Mouse (Mus musculus) T-helper 2 cell (primary cell): ENCODE measurements around the gene Trip10.

Experiments used
- in situ Hi-C: fragments of 300-600 bp; cut with MboI, MseI; formaldehyde crosslinking; loops from one replicate; pipeline ENCODE4 v1.15.1; 2025; ENCODE audit warnings: high pct_unique_total_duplicates

Trip10 gene

GRCm38 (mm10) chr17:57249186-57250181, at the start of gene Trip10:
TSS of gene Trip10 (plus strand) at chr17:57249455.
- in situ Hi-C loops, result loop anchor here (5.0 to 25.0 kb wide), 3 partner anchors 33 to 937 kb away; partner anchors contain the start of genes Arrdc5 and Uhrf1

- in situ Hi-C loops, result no loop called here
Measured at GRCm38 (mm10) chr17:57201841-57202724, 47.2 kb upstream of the Trip10 start.

GRCm38 (mm10) chr17:57207938-57208337, 41.3 kb upstream of the Trip10 start:
- in situ Hi-C loops, result no loop called here

GRCm38 (mm10) chr17:57209330-57209729, 39.9 kb upstream of the Trip10 start:
- in situ Hi-C loops, result no loop called here

- in situ Hi-C loops, result no loop called here
Measured at GRCm38 (mm10) chr17:57211501-57211900, 37.8 kb upstream of the Trip10 start.

GRCm38 (mm10) chr17:57214676-57215387, 34.4 kb upstream of the Trip10 start:
- in situ Hi-C loops, result loop anchor here (5.0 kb wide), 1 partner anchor 117 kb away; no protein-coding TSS in a partner anchor

GRCm38 (mm10) chr17:57218335-57218900, 30.8 kb upstream of the Trip10 start:
- in situ Hi-C loops, result loop anchor here (5.0 kb wide), 1 partner anchor 114 kb away; no protein-coding TSS in a partner anchor

- in situ Hi-C loops, result loop anchor here (5.0 kb wide), 1 partner anchor 113 kb away; no protein-coding TSS in a partner anchor
Measured at GRCm38 (mm10) chr17:57219167-57219883, 29.9 kb upstream of the Trip10 start.

GRCm38 (mm10) chr17:57219884-57220207, 29.4 kb upstream of the Trip10 start:
- in situ Hi-C loops, result loop anchor here (5.0 kb wide), 1 partner anchor 112 kb away; no protein-coding TSS in a partner anchor

- in situ Hi-C loops, result no loop called here
Measured at GRCm38 (mm10) chr17:57221911-57222310, 27.3 kb upstream of the Trip10 start.

GRCm38 (mm10) chr17:57223313-57223712, 25.9 kb upstream of the Trip10 start:
- in situ Hi-C loops, result no loop called here

GRCm38 (mm10) chr17:57227468-57227867, 21.8 kb upstream of the Trip10 start:
- in situ Hi-C loops, result no loop called here

GRCm38 (mm10) chr17:57228014-57228413, 21.2 kb upstream of the Trip10 start, which contains the start of gene C3:
TSS of gene C3 (minus strand) at chr17:57228136.
- in situ Hi-C loops, result no loop called here

GRCm38 (mm10) chr17:57228873-57229272, 20.4 kb upstream of the Trip10 start:
- in situ Hi-C loops, result no loop called here

GRCm38 (mm10) chr17:57229851-57230727, 19.2 kb upstream of the Trip10 start:
- in situ Hi-C loops, result no loop called here

- in situ Hi-C loops, result no loop called here
Measured at GRCm38 (mm10) chr17:57230728-57231125, 18.5 kb upstream of the Trip10 start.

GRCm38 (mm10) chr17:57231321-57231771, 17.9 kb upstream of the Trip10 start:
- in situ Hi-C loops, result no loop called here

GRCm38 (mm10) chr17:57232200-57232599, 17.1 kb upstream of the Trip10 start:
- in situ Hi-C loops, result no loop called here

- in situ Hi-C loops, result no loop called here
Measured at GRCm38 (mm10) chr17:57233038-57233437, 16.2 kb upstream of the Trip10 start.
